Mouse (Mus musculus) adrenal gland, postnatal 36 days (tissue): ENCODE results near the gene Dennd1b. TPM values are rescaled to one million over a fixed set of nuclear protein-coding genes. Genes with fewer than 3 reads are reported as not detected.

Experiments
- DNase-seq, 2 experiments: peaks; one replicate each; pipeline ENCODE4 v3.0.0; 2021; ENCODE audit warnings: mixed read lengths in 1 of 2
- total RNA-seq, 2 experiments: library from RNA; stranded (reverse); gene quantifications; 2 replicates each; pipeline ENCODE4 v1.2.3; 2021

Gene Dennd1b
- total RNA-seq, 2 experiments from 2014 or later: 24.0 to 27.9 TPM

DNA sequence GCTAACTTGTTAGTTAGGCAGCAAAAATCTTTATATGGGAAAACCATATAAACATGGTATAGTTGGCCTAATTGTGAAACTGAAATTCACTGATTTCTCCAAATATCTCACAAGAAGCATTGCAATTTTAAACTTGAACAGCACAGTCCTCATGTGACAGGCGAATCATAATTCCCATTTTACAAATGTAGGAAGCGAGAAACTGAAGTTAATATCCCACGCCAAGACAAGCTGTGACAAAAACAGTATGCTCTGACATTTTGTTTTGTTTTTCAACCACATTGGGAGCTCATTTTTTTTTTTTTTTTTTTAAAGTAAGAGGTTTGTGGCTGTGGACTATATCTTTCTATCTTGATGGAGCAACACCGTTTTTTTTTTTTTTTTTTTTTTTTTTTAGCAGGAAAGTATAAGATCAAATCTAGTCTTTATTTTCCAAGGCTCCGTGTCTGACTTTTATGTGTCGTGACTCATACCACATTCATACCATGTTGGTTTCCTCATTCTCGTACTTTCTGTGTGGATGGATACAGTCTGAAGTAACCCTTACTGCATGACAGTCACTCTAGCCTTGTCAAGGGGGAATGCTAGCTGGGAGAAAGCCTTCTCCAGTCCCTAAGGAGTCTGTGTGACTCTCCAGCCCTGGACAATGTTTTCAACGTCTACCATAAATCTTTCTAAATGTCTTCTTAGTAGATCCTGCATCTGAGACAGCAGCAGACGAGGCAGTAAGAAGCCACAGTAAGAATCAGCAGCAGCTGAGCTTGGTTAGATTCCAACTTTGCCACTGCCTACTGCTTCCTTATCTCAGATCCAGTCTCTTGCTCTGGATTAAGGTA lies 751 bp upstream of the Dennd1b start:
- DNase-seq: peak; percentile 17 to 25

DNA sequence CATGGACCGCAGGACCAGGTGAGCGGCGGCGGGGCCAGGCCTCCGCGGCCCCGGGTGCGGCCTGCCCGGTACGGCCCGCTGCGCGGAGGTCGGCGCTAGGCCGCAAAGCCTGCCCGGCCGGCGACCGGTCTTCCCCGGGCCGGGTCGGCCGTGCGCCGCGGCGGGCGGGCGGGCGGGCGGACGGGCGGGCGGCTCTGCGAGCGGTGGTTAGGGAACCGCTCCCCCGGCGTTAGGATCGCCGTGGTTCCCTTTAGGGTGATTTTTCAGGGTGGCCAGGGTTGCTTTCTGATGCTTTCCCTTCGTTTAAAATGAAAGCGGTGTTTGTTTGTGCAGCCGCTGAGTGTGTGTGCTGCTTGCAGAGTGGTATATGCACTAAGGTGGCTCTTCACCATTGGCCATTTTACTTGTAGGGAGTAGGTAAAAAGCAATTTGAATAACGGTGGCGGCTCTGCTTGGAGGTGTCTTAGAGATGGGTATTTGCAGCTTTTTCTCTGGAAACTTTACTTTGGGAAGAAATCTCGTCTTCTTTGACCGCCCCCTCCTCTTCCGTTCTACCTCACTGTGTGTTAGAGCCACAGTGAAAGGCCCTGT lies 728 bp downstream of the Dennd1b start:
- DNase-seq: peak; percentile 47 to 67

DNA sequence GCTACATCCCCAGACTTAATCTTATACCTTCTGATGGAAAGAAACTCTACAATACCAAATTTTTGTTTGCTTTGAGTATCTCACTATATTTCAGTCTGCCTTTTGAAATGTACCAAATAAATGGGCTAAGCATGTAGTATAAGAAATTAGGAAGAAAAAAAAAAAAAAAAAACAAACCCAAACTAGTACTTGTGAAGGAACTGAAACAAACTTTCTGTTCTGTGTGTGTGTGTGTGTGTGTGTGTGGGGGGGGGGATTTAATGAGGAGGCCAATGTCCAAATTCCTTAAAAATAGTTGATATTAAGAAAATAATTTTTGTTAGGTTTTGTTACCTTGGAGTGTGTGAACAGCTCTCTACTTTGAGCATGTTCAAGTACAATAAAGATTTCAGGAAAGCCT lies 1.8 kb downstream of the Dennd1b start:
- no peak for DNase-seq

DNA sequence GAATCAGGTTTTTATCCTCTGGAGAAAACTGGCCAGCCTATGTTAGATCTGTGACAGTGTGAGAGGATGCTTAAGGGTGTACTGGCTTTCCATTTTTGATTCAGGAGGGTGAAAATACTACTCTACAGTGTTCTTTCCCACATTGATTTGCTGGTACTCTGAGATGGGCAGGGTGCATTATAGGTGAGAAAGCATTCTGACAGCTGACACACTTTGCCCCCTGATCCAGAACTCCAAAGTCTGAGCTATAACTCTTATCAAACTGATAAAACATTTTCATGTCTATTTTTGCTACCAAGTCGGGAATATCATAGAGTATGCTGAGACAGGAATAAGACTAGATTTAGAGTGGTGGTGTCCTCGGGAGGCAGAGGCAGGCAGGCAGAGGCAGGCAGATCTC lies 2.3 kb downstream of the Dennd1b start:
- DNase-seq: no peak

DNA sequence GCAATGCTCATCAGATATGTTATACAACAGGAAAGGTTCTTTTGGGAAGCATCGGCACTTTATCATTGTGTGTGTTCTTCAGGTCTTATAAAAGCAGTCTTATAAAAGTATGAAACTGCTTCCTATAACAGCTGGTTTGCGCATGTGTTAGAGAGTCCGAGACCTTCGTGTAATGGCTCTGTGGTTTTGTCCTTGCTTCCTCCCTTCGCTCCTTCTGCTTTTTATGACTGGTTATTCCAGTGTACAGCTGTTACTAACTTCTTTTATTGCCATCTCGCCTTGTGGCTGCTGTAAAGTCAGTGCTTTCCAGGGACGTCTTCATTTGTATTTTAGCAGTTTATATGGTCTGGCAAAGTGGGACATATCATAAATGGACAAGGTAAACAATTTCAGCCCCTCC lies 4.2 kb downstream of the Dennd1b start:
- no peak for DNase-seq

DNA sequence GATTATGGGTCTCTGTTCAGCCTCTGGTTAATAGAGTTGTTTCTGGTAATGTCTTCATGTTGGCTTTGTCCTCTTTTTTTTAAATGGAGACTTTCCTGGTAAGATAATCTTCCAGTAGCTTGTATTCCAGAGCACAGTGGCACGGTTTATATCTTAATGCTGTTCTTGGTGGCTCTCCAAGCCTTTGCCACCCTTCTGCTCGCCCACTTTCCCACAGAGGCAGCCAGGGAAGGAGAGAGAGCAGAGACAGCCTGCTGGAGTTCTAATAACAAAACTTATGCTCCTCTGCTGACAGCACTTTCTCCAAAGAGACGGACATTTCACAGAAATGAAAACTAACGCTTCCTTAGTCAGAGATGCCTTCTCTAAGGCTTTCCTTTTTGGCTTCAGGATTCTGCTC lies 6.8 kb downstream of the Dennd1b start:
- no peak for DNase-seq

DNA sequence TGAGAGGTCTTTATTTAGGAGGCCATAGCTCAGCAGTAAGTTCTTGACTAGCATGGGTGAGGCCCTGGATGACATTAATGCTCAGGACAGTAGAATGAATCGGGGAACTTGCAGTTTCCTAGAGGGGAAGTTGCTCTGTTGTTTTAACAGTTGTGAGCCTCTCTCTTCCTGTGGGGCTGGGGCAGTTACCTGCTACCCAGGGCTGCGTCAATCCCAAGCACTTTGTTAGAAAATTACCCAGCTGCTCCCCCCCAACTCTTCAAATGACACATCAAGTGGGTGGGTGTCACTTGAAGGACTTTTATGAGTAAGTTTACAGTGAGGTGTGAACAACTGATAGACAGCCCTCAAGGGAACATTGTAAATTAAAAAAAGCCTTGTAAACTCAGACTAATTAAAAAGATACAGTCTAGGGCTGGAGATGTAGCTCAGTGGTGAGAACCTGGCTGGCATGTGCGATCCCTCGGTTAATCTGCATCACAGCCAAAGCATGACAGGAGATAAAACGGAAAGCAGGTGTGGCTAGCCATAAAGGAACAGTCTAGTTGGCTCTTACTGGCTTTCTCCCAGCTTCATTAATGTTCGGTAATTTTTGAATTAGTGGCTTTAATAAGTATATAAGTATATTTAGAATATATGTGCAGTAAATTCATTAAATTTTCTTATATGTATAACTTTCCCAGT lies 10.4 kb downstream of the Dennd1b start:
- DNase-seq: no peak

DNA sequence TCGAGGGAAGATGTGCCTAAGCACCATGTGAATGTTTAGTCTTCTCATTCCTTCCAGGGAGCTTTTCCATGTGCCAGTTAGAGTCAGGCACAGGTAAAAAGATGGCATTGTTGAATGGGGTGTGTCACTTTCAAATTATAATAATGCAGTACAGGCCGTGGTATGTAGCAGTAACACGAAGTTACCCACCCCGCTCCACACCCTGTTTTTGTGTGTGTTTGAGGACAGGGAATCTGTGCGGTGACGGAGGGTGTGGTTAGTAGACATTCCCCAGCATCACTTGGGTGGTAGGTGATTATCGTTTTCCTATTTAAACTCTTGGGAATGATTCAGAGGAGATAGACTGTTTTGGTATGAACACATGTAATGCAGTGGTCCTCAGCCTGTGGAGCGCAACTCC lies 11.6 kb downstream of the Dennd1b start:
- no peak for DNase-seq

DNA sequence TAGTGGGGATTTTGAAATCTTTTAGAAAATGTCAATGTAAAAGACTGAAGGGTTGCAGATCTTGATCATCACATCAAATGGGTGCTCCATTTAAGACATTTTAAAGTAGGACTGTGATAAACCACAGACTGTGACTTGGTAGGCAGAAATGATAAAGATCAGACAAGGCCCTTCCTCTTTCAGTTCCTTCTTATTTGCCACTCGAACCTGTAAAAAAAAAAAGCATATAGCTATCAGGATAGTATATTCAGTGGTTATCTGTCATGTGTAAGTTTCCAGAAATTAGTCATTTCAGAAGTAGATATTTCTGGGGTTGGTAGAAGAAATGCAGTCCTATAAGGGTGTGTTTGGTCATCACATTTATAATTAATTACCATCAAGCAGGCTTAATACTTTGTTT lies 12.7 kb downstream of the Dennd1b start:
- DNase-seq: no peak

DNA sequence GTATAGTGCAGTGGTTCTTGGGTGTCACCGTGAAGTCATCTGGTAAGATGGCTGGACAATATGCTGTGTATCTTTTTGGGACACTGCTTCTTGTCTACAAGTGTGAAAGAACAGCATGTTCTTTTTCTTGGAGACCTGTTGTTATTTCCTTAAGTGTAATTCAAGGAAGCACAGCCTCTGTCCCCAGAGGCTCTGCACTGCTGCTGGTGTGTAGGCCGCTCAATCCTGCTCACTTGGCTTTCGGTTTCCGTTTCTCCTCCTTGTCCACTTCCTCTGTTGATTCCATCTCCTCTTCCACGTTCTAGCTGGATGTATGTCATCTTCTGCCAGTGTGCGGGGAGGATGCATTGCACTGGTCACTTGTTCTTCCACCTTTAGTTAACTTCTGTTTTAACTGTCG lies 19.0 kb downstream of the Dennd1b start:
- peak in 1 of 2 experiments; percentile 17 for DNase-seq

DNA sequence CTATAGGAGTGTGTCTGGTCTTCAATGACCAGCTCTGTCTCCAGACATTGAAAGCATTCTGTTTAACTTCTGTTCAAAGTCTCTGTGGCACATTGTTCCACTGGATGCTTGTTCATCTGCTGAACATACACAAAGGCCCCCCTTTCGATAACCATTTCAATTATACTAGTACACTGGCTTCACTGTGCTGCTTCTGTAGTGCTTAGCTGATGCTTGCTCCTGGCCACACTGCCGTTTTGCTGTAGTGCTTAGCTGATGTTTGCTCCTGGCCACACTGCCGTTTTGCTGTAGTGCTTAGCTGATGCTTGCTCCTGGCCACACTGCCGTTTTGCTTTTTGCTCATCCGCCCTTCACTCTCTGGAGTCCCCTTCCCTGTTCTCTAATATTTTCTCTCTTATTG lies 19.4 kb downstream of the Dennd1b start:
- DNase-seq: no peak

DNA sequence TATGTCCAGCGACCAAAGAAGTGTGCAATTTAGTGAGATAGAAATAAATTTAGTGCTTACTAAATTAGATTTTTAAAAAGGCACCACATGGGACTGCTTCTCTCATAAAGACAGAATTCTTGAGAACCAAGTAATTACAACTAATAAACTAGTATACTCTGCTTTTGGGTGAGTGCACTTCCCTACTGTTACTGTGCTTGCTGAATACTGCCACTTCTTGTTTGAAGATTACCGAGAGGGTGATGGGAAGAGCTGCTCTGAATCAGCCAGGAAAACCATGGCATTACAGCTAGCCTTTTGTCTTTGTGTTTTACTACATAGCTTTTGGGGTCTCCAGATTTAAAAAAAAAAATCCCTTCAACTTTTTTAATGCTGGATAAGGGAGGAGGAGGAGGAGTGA lies 19.8 kb downstream of the Dennd1b start:
- DNase-seq: no peak

DNA sequence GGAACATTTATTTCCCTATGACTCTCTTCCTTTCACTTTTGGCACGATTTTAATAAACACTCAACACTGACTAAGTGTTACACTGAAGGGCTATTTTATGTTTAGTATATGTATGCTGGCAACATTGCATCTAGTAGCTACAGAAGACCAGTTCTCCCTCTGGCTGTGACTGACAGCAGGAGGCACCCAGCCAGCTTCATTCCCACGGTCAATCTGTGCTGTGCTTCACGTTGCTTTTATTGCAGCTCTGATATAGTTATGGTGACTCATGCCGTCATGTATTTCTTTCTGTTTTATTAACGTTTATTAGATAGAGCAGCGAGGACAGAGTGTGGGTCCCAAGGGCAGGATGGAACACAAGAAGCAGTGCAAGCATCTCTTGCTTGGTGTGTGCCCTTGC lies 20.2 kb downstream of the Dennd1b start:
- peak; percentile 58 for DNase-seq

DNA sequence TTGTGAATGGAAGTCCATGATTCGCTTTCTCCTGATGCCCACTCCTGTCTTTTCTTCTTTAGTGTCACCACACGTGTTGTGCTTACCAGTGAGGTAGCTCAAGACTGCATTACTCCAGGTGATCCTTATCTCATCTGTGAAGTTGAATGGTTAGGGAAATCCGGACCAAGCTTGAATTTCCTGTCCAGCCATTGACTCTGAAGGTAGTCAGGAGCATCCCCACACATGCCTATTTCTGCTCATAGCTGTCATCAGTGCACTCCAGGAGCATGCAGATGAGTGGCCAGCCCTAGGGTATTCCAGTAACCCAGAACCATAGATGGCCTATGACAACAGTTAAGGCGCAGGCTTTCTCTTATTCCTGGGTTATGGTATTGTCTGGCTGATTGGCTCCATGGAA lies 20.9 kb downstream of the Dennd1b start:
- no peak for DNase-seq

DNA sequence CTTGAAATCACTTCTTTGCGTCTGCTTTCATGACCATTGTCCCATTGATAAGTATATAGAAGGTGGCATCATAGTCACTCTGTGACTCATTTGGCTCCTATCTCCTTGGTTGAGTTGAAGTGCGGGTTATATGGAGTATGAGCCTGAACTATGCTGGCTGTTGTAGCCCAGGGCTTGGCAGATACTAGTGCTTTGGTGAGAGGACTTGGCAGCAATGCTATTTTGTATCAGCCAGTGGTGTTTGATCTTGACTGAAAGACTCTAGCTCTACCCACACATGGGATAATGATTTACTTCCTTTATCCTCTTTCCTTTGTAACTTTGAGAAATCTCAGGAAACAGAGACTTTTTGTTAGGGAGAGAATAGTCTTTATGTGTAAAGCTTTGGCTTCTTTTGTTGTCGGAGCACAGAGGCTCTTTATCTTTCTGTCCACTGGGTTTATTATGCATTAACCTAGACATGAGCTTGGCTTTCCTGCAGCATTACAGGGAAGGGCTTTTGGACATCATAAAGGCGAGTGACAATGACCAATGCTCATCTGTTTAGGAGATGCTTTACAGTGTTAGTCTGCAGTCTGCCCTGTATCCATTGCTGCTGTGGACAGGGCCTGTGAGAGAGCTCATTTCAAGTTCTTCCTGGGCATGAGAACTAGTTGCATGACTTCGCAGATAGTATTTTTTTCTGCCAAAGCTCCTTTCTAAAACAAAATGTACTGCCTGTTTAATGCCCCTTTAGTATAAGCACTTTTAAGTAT lies 29.3 kb downstream of the Dennd1b start:
- no peak for DNase-seq

DNA sequence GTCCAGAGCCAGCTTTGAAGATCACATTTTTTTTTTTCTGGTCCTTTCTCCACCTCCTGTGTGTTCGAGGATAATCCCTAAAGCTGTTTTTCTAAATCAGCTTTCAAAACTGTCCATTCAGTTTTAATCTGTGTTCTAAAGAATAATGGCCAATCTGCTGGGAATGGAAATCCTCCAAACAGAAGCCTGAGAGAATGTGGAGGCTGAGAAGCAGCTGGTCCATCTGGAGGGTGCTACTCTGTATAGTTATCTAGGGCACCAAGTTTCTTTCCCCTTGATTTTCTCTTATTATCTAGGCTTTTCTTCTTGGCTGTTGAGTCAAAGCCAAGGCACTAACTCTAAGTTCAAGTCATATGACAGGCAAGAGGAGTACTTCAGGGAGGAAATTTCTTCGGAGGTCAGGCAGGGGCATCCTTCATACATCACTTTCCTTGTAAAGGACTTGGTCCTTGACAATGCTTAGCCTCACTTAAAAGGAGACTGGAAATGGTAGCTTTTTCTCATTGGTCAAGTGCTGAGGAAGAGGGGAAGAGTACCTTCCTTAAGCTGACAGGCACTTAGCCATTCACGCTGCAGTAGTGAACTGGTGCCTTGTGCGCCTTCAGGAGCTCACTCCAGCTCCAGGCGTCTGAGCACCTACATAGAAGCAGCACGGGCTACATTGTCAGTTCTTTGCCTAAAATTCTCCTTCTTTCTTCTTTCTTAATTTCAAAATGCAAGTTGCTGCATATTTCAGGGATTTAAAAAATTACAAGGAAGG lies 32.6 kb downstream of the Dennd1b start:
- no peak for DNase-seq

DNA sequence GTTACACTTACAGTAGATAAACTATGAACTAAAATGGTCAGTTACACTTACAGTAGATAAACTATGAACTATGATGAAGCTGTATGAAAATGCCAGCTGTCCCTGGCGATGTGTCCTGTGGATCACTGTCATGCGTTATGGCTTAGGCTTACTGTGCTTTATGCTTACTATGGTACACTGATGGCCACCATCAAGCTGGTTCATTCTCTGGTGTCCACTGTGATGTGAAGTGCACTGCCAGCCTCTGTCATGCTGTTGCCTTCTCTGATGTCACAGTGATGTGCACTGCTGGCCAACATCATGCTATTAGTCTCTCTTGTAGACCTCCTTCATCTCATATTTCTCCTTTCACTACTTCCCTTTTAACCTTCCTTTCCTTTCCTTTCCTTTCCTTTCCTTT lies 33.4 kb downstream of the Dennd1b start:
- DNase-seq: no peak

DNA sequence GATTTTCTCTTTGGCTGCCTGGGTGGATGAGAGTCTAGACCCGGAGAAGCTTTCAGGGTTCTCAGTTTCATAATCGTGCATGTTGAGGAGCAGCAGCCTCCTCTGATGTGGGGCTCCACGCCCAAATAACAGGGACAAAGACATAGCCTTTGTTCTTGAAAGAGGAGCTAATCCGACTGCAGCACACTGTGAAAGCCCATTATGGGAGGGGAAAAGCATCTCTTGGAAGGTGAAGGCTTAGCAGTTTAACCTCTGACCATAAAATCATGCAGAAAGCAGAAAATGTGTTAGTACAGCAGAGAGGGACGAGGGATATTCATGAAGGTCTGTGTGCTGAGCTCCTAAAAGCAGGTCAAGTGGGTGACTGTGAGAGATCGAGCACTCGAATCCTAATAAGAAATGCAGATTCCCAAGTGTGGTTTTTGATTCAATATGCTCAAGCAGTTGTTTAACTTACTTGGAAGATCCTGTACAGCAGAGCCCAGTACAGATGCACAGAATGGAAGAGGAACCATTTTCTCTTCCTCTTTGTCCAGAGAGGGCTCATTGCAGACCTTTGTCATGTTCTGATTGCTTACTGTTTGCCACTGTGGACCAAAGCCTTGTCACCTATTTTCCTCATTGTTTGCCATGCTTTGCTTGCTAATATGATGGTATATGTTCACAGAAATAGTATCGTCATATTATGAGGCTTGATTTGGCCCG lies 37.6 kb downstream of the Dennd1b start:
- DNase-seq: no peak

DNA sequence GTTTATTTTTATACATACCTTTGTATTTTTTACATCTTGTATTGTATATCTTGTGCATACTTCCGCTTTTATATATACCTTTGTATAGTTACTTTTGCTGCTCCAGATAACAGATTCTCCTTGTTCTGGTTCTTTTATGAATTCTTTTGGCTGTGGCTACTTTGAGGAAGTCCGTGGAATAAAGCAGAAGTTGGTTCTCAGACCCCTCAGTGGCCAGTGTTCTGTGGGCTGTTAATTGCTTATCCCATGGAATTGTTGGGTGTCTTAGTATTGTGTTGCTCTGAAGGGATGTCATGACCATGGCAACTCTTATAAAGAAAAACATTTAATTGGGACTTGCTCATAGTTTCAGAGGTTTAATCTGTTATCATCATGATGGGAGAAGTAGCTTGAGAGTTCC lies 40.3 kb downstream of the Dennd1b start:
- no peak for DNase-seq

DNA sequence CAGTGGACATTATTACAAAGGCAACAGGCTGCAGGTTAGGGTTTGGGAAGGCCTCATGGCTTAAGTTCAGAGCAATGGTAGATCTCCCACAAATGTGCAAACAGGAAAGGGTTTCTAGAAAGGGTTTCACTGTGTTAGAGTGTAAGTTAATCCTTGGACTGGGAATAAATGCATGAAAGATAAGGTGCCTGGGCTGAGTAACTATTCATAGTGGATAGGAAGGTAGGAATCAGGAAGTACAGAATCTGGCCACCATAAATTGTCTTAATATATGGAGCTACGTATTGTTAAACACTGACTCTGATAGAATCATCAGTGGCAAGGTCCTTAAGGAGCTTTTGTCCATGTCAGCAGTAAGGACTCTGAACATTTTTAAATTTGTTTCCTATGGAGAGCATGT lies 42.8 kb downstream of the Dennd1b start:
- DNase-seq: no peak

DNA sequence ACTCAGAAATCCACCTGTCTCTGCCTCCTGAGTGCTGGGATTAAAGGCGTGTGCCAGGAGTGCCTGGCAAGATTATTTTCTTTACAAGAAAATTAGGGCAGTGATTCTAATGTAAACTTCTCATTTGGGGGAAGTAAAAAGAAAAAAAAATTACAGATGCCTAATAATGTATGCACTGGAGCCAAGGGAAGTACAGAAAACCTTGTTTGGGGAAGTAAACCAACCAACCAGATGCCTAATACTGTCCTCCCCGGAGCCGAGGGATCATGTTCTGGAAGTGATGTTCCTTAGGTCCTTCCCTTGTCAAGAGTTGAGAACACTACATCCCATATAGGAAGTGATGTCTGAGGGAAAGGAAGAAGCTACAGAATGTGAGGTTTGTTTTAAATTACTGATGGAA lies 44.2 kb downstream of the Dennd1b start:
- DNase-seq: no peak
